Mouse (Mus musculus): ENCODE results near the gene Plekhf1.

Gene Plekhf1

DNA sequence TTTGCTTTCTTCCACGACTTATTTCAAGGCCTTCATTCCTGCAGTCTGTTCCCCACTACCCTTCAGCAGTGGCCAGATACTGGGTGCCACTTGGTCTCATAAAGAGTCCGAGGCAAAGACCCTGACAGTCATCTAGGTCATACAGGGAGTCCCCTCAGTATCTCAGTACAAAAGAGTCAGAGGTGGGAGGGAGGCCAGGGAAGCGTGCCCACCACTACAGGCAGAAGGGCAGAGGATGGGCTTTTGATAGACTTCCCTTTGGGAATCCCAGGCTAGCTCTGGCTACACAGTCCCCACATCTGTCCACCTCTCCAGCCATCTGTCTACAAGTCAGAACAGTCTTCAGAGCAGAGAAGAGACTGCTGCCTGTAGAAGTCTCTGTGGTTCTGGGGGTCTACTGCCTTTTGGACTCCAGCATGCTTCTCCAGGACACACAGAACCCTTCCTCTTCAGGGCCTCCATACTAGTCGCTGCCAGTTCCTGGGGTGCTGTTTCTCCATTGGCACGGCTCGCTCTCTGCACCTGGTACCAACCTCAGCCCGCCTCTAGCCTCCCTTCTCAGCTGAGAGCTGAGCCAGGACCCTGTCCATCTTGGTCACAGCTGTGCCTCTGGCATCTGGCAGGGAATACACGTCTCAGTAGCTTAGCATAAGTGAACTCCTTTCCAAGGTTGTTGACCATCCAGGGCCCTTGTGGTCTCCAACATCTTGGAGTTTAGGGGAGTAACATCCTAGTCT lies 9.0 kb downstream of the Plekhf1 start:
- no peak for DNase-seq (ENCODE audit: low read depth)

GRCm38 (mm10) chr7:38217417-38218171 lies 10.2 kb downstream of the Plekhf1 start:
- no peak for DNase-seq (ENCODE audit: low read depth)

GRCm38 (mm10) chr7:38215697-38216096 lies 12.1 kb downstream of the Plekhf1 start:
- DNase-seq (ENCODE audit: low read depth) = no peak

- no peak for DNase-seq (ENCODE audit: low read depth)
Measured at GRCm38 (mm10) chr7:38215281-38215680, 12.5 kb downstream of the Plekhf1 start.

GRCm38 (mm10) chr7:38214473-38215214 lies 13.2 kb downstream of the Plekhf1 start:
- DNase-seq (ENCODE audit: low read depth) = peak; percentile 30

GRCm38 (mm10) chr7:38212651-38213062 lies 15.2 kb downstream of the Plekhf1 start:
- DNase-seq (ENCODE audit: low read depth) = no peak

DNA sequence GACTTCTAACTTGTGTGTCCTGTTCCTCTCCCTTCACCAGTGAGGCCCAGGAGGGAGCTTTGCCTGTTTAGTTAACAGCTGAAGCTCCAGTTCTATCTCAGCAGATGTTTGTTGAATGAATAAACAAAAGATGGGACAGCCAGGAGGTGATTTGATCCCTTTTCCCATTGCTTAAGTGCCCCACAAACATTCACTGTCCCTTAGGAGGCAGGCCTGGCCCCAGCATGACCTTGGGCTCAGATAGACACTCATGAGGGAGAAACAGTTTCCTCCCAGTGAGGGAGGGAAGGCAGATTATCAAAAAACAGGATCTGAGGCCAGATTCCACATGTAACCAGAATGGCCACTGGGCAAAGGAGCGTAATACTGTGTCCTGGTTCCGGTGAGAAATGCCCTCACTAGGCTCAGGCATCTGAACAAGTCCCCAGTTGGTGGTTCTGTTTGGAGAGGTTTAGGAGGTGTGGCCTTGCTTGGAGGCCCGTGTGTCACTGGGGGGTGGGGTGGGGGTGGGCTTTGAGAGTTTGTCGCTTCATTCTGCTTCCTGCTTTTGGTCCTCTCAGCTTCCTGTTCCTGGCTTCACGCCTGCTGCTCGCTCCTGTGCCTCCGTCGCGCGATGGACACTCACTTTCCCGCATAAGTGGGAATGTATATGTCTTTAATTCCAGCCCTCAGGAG lies 18.2 kb downstream of the Plekhf1 start:
- no peak for DNase-seq (ENCODE audit: low read depth)

- DNase-seq (ENCODE audit: low read depth) = no peak
Measured at GRCm38 (mm10) chr7:38208969-38209368, 18.8 kb downstream of the Plekhf1 start.

GRCm38 (mm10) chr7:38206564-38206963 lies 21.3 kb downstream of the Plekhf1 start:
- DNase-seq (ENCODE audit: low read depth) = no peak

DNA sequence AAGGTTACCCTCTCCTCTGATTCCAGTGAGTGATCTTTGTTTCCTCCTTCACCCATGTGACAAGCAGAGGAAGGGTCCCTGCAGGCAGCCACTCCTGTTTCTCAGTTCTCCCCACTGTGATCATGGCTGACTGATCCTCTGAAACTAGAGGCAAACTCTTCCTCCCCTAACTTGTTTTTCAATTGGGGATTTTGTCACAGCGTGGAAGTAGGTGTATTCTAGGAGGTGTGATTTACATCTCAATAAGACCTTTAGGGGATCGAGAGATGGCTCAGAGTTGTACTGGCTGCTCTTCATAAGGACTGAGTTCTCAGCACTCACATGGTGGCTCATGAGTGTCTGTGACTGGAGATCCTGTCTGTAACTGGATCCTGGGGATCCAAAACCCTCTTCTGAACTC lies 22.0 kb downstream of the Plekhf1 start:
- DNase-seq (ENCODE audit: low read depth) = no peak

DNA sequence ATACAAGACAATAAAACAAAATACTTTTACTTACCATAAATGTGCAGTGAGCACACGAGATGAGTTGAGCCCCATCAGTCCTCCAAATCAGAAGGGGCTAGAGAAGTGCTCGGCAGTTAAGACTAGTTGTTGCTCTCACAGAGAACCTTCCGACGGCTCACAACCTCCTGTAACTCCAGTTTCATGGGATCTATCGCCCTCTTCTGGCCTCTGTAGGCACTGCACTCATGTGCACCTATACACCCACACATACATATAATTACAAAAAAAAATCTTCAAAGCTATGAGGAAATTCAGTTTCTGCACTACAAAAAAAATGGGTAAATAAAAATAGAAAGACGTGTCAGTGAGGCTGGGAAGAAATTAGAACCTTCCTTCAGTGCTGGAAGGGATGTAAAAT lies 23.5 kb downstream of the Plekhf1 start:
- DNase-seq (ENCODE audit: low read depth) = peak; percentile 53

DNA sequence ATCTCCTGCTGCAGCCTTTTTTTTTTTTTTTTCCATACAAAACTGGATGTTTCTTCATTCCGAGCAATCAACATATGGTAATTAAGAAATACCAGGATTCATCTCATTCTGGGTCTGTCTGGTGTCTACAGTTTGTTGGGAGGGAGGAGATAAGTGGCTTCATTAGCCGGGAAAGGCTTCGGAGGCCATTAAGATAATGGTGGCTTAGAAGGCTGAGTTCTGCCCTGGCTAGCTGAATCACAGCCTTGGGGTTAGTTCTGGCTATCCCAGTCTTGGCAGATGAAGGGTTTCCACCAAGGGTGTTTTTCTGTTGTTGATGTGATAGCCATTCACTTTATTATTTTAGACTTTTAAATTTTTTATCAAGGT lies 26.5 kb downstream of the Plekhf1 start:
- no peak for DNase-seq (ENCODE audit: low read depth)

GRCm38 (mm10) chr7:38200606-38201289 lies 27.1 kb downstream of the Plekhf1 start:
- peak; percentile 93 for DNase-seq (ENCODE audit: low read depth)

DNA sequence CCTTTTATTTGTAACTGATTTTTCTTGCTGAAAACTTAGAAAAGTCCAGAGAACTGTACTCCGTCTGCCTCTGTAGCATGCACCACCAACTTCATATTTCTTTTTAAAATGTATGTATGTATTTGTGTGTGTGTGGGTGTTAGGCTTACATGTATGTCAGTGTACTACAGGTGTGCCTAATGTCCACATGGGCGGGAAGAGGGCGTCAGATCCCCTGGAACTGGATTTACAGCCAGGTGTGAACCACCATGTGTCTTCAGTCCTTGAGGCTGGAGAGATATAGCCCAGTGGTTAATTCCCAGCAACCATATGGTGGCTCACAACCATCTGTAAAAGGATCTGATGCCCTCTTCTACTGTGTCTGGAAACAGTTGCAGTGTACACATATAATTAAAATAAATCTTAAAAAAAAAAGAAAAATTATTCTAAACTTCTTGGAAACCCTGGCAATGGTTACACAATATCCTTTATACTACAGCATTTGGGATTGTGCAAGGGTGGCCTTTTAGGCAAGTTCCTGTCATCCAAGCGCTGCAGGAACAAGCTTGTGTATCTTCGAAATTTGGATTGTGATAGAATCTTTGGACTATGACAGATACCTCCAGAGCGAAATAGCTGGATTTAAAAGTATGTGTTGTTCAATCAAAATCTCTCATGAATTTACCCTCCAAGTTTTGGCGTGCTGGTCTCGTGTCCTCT lies 27.8 kb downstream of the Plekhf1 start:
- DNase-seq (ENCODE audit: low read depth) = no peak

GRCm38 (mm10) chr7:38191571-38191970 lies 36.2 kb downstream of the Plekhf1 start:
- DNase-seq (ENCODE audit: low read depth) = peak; percentile 64

- no peak for DNase-seq (ENCODE audit: low read depth)
Measured at GRCm38 (mm10) chr7:38191146-38191545, 36.7 kb downstream of the Plekhf1 start.

GRCm38 (mm10) chr7:38190056-38190835 lies 37.6 kb downstream of the Plekhf1 start:
- peak; percentile 64 for DNase-seq (ENCODE audit: low read depth)

DNA sequence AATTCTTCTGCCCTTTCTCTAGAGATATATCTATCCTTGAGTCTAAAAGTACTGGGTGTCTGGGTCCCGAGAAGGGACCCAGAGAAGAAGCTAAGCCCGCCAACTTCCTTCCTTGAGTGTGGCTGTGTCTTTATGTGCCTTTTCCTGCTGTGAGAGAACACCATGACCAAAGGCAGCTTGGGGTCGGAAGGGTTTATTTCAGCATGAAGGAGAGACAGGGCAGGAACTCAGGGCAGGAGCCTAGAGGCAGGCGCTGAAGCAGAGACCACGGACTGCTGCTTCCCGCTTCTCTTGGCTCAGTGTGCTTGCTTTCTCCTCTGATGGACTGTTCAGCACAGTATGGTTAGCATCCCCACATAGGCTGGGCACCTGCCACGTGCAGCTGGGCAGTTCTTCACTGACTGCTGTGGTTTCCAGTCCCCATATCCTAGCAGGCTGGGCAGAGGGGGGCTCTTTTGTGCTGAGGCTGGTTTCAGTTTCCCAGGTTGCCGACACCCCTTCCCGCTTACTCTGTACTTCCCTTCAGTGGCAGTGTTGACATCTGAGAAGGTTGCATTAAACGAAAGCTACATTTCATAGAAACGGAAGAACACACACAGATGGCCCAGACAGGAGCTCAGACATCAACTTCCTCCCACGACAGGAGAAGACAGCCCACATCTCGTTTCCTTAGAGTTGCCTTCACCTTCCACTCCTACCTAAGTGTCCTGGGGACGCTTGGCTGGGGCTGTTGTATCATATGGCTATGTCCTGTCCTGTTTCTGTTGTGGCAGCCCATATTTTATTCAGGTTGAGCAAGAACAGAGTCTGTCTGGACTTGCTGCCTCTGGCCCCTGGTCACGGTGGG lies 38.5 kb downstream of the Plekhf1 start:
- DNase-seq (ENCODE audit: low read depth) = peak; percentile 76
